Mouse (Mus musculus): ENCODE results near the gene Spryd4. TPM values are rescaled to one million over a fixed set of nuclear protein-coding genes. Genes with fewer than 3 reads are reported as not detected.
A peak's percentile ranks its signal among the peaks of the same experiment; 100 is the strongest.
"Not testable (repeated sequence)": the region's sequence is repeated elsewhere in the genome, so short reads cannot be mapped to it uniquely, and the experiment has no call there.

Spryd4 gene
- polyA plus RNA-seq, 1 experiment from 2014 or later: 16.9 TPM

DNA sequence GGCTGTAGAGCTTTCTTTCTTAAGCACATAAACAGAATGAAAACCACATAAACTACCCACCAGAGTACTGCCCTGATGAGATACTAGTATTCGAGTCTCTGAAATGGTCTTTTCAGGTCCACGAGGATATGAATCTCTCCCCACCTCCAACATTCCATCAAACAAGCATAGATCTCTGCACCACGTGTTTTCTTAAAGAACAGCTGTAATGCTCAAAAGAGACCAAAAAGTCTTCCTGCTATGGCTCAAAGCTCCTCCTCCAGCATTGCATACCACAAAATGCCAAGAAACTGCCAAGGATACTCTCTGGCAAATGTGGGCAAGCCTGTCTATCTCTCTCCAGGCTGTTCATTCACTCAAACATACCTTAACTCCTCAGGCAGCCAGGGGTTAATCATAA lies 36.3 kb downstream of the Spryd4 start:
- TF ChIP-seq CTCF (IDR thresholded peaks at IDR 0.05) (no peak), EP300 (IDR thresholded peaks at IDR 0.05) (no peak)
- peak; percentile 32 for DNase-seq (ENCODE audit: low spot score)
- WGBS: 5% methylated on average over 3 of the region's 3 CpGs

DNA sequence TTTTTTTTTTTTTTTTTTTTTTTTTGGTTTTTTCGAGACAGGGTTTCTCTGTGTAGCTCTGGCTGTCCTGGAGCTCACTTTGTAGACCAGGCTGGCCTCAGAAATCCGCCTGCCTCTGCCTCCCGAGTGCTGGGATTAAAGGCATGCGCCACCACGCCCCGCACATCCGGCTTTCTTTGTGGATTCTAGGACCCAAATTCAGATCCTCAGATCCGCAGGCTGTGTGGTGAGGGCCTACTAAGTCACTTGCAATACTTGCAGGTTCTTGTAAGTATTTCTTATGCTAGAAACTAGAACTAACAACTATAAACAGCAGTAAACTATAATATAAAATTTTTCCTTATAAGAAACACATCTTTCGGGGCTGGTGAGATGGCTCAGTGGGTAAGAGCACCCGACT lies 40.3 kb downstream of the Spryd4 start:
- H3K27me3 ChIP-seq (replicated peaks; ENCODE audit: insufficient read depth, low read length); H3K4me3 ChIP-seq (ENCODE audit: low read depth, low read length); H3K9me3 ChIP-seq (ENCODE audit: low read length); H3K27ac ChIP-seq (ENCODE audit: low read length); H3K9ac ChIP-seq (replicated peaks; ENCODE audit: low read depth); DNase-seq (ENCODE audit: low spot score); H3K4me2 ChIP-seq (replicated peaks; ENCODE audit: low read depth, low read length); H3K36me3 ChIP-seq (ENCODE audit: insufficient read depth, low read length); ATAC-seq; H3K4me1 ChIP-seq (ENCODE audit: insufficient read depth, low read depth, low read length): not testable (repeated sequence)
- WGBS: 96% methylated on average over 10 of the region's 10 CpGs

More for the DNA sequence above, 36.3 kb downstream of the Spryd4 start:
- Histone ChIP-seq H3K27ac (ENCODE audit: low read length) (peak overlapping the region; percentile 95), H3K9ac (replicated peaks; ENCODE audit: low read depth) (peak overlapping the region; percentile 73), H3K4me2 (replicated peaks; ENCODE audit: low read depth, low read length) (peak overlapping the region; percentile 67), H3K4me1 (ENCODE audit: insufficient read depth, low read depth, low read length) (peaks cover 7% of the 10 kb centered on the region; the same call in 1 of the 2 replicates), H3K4me3 (ENCODE audit: low read depth, low read length) (peak overlapping the region; percentile 65), H3K9me3 (ENCODE audit: low read length) (no peaks in the 10 kb centered on the region), H3K27me3 (replicated peaks; ENCODE audit: insufficient read depth, low read length) (no peaks in the 10 kb centered on the region), H3K36me3 (ENCODE audit: insufficient read depth, low read length) (no peaks in the 10 kb centered on the region)
- ATAC-seq: no peak

DNA sequence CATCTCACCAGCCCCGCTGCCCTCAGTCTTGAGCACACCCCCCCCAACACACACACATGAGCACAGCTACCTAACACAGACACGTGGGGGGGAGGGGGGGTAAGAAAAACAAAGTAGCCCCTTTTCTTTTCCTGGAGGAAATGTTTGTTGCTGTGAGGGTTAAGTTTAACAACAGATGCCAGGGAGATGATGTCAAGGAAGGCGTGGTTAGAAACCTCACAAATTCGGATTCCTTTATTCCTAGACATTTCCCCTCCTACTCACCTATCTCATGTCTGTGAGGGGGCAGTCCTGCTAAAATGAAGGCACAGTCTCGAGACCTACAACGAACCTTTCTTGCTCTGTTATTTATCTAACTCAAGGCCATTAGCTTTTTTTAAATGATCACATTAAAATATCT lies 44.5 kb downstream of the Spryd4 start:
- Histone ChIP-seq H3K4me1 (ENCODE audit: insufficient read depth, low read depth, low read length) (no peaks in the 10 kb centered on the region), H3K27ac (ENCODE audit: low read length) (peak overlapping the region; percentile 68; the same call in 1 of the 2 replicates), H3K4me3 (ENCODE audit: low read depth, low read length) (no peak overlapping the region), H3K9ac (replicated peaks; ENCODE audit: low read depth) (no peak overlapping the region), H3K4me2 (replicated peaks; ENCODE audit: low read depth, low read length) (no peak overlapping the region), H3K27me3 (replicated peaks; ENCODE audit: insufficient read depth, low read length) (no peaks in the 10 kb centered on the region), H3K36me3 (ENCODE audit: insufficient read depth, low read length) (no peaks in the 10 kb centered on the region), H3K9me3 (ENCODE audit: low read length) (no peaks in the 10 kb centered on the region)
- DNase-seq (ENCODE audit: low spot score) (peak; percentile 41), ATAC-seq (0 out of 2 replicates have a peak, but pooled peaks have one; percentile 16)
- TF ChIP-seq EP300 (IDR thresholded peaks at IDR 0.05) (no peak), CTCF (IDR thresholded peaks at IDR 0.05) (no peak)
- WGBS: 20% methylated on average over 6 of the region's 6 CpGs

DNA sequence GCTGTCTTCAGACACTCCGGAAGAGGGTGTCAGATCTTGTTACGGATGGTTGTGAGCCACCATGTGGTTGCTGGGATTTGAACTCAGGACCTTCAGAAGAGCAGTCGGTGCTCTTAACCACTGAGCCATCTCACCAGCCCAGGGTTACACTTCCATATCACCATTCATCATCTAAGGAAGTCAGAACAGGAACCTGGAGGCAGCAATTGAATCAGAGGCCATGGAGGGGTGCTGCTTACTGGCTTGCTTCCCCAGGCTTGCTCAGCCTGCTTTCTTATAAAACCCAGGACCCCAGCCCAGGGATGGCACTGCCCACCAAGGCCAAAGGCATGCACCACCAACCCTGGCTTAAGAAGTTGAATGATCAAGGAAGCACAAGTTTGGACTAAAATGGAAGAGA lies 45.9 kb downstream of the Spryd4 start:
- 67% methylated on average over 2 of the region's 3 CpGs for WGBS
- not testable (repeated sequence) for H3K9me3 ChIP-seq (ENCODE audit: low read length)

More for the DNA sequence above, 45.9 kb downstream of the Spryd4 start:
- H3K4me1 ChIP-seq (ENCODE audit: insufficient read depth, low read depth, low read length); H3K27ac ChIP-seq (ENCODE audit: low read length); DNase-seq (ENCODE audit: low spot score); ATAC-seq; H3K36me3 ChIP-seq (ENCODE audit: insufficient read depth, low read length); H3K27me3 ChIP-seq (replicated peaks; ENCODE audit: insufficient read depth, low read length); H3K4me3 ChIP-seq (ENCODE audit: low read depth, low read length); H3K4me2 ChIP-seq (replicated peaks; ENCODE audit: low read depth, low read length); H3K9ac ChIP-seq (replicated peaks; ENCODE audit: low read depth): not testable (repeated sequence)

Other genes with a start within 250 kb of the Spryd4 start
- gene Hsd17b6, start 204.2 kb downstream of the Spryd4 start, polyA plus RNA-seq (2015; fragmentation: Nextera tagmentation; extraction: Ambion mirVana): not detected in 2 replicates
- 9.3 and 9.5 TPM in 2 replicates for gene Prim1, start 196.6 kb downstream of the Spryd4 start, polyA plus RNA-seq (2015; fragmentation: Nextera tagmentation; extraction: Ambion mirVana)
- gene Naca, start 176.2 kb downstream of the Spryd4 start, polyA plus RNA-seq (2015; fragmentation: Nextera tagmentation; extraction: Ambion mirVana): 445 and 456 TPM in 2 replicates
- 239 and 259 TPM in 2 replicates for gene Ptges3, start 152.9 kb downstream of the Spryd4 start, polyA plus RNA-seq (2015; fragmentation: Nextera tagmentation; extraction: Ambion mirVana)
- gene Atp5b, start 128.5 kb downstream of the Spryd4 start, polyA plus RNA-seq (2015; fragmentation: Nextera tagmentation; extraction: Ambion mirVana): 1,155 and 1,171 TPM in 2 replicates
- 11.2 and 11.4 TPM in 2 replicates for gene Baz2a, start 120.2 kb downstream of the Spryd4 start, polyA plus RNA-seq (2015; fragmentation: Nextera tagmentation; extraction: Ambion mirVana)
- gene Rbms2, start 31.5 kb downstream of the Spryd4 start, polyA plus RNA-seq (2015; fragmentation: Nextera tagmentation; extraction: Ambion mirVana): 26.4 and 28.3 TPM in 2 replicates
- gene Gls2, start 17.4 kb downstream of the Spryd4 start, polyA plus RNA-seq (2015; fragmentation: Nextera tagmentation; extraction: Ambion mirVana): 0.82 and 0.92 TPM in 2 replicates
- gene Mip, start 14.0 kb upstream of the Spryd4 start, polyA plus RNA-seq (2015; fragmentation: Nextera tagmentation; extraction: Ambion mirVana): not detected in 2 replicates
- 11.2 and 14.5 TPM in 2 replicates for gene Timeless, start 20.3 kb upstream of the Spryd4 start, polyA plus RNA-seq (2015; fragmentation: Nextera tagmentation; extraction: Ambion mirVana)
- gene Apon, start 42.3 kb upstream of the Spryd4 start, polyA plus RNA-seq (2015; fragmentation: Nextera tagmentation; extraction: Ambion mirVana): not detected in 2 replicates
- not detected in 2 replicates for gene Apof, start 56.9 kb upstream of the Spryd4 start, polyA plus RNA-seq (2015; fragmentation: Nextera tagmentation; extraction: Ambion mirVana)
- gene Stat2, start 58.8 kb upstream of the Spryd4 start, polyA plus RNA-seq (2015; fragmentation: Nextera tagmentation; extraction: Ambion mirVana): 11.8 and 13.4 TPM in 2 replicates
- gene Il23a, start 86.9 kb upstream of the Spryd4 start, polyA plus RNA-seq (2015; fragmentation: Nextera tagmentation; extraction: Ambion mirVana): 0.30 and 0.32 TPM in 2 replicates
- gene Pan2, start 91.5 kb upstream of the Spryd4 start, polyA plus RNA-seq (2015; fragmentation: Nextera tagmentation; extraction: Ambion mirVana): 19.0 and 20.2 TPM in 2 replicates
- gene Cnpy2, start 110.7 kb upstream of the Spryd4 start, polyA plus RNA-seq (2015; fragmentation: Nextera tagmentation; extraction: Ambion mirVana): 243 and 244 TPM in 2 replicates
- 85.4 and 85.8 TPM in 2 replicates for gene Cs, start 125.9 kb upstream of the Spryd4 start, polyA plus RNA-seq (2015; fragmentation: Nextera tagmentation; extraction: Ambion mirVana)
- gene Coq10a, start 157.2 kb upstream of the Spryd4 start, polyA plus RNA-seq (2015; fragmentation: Nextera tagmentation; extraction: Ambion mirVana): 16.4 and 19.9 TPM in 2 replicates
- 4.2 and 4.9 TPM in 2 replicates for gene Ankrd52, start 165.3 kb upstream of the Spryd4 start, polyA plus RNA-seq (2015; fragmentation: Nextera tagmentation; extraction: Ambion mirVana)
- 0.15 TPM in 1 of 2 replicates, not detected in the other for gene Slc39a5, start 189.4 kb upstream of the Spryd4 start, polyA plus RNA-seq (2015; fragmentation: Nextera tagmentation; extraction: Ambion mirVana)
- 48.6 and 54.7 TPM in 2 replicates for gene Nabp2, start 199.7 kb upstream of the Spryd4 start, polyA plus RNA-seq (2015; fragmentation: Nextera tagmentation; extraction: Ambion mirVana)
- 31.3 and 32.2 TPM in 2 replicates for gene Rnf41, start 199.8 kb upstream of the Spryd4 start, polyA plus RNA-seq (2015; fragmentation: Nextera tagmentation; extraction: Ambion mirVana)
- gene Smarcc2, start 247.4 kb upstream of the Spryd4 start, polyA plus RNA-seq (2015; fragmentation: Nextera tagmentation; extraction: Ambion mirVana): 28.9 and 33.0 TPM in 2 replicates

Data from lung, postnatal 0 days (tissue).